Mouse (Mus musculus) olfactory bulb, adult 2 months (tissue): ENCODE results near the gene Cdkl2.

Experiments used
- CTCF ChIP-seq: fragments of 200-500 bp; IDR thresholded peaks from 2 replicates; pipeline ENCODE4 v1.5.1; 2012; ENCODE audit warnings: low read depth, mild to moderate bottlenecking, low read length, moderate library complexity; ENCODE audit not compliant: insufficient read depth
- POLR2A ChIP-seq: fragments of 200-500 bp; IDR thresholded peaks from 2 replicates; pipeline ENCODE4 v1.6.1; 2012; ENCODE audit warnings: mild to moderate bottlenecking, low read depth, low read length, moderate library complexity; ENCODE audit not compliant: insufficient read depth

DNA sequence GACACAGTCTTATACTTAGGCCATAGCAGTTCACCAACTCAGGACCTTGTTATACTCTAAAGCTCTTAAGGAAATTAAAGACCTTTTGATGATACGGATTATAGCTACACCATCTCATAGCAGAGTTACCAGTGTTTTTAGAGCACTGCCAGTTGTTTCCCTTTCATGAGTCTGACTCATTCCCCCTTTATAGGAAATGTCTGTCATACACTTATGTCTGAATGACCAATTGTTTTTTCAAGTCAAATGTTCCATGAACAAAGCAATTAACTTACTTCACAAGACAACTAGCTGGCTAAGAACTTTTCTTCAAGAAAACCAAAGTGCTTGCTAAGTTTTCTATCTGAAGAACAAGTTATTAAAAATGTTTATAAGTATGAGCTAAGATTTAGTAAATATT is 83.7 kb downstream of the Cdkl2 start:
- TF ChIP-seq POLR2A = no peak
- no peak for TF ChIP-seq CTCF
